Mouse (Mus musculus) cerebellum, adult 2 months (tissue): Measurements from ENCODE around the gene Cnmd.

Source experiments
- CTCF ChIP-seq: fragments of 200-500 bp; IDR thresholded peaks from 2 replicates; pipeline ENCODE4 v1.5.1; 2011; ENCODE audit warnings: low read depth, mild to moderate bottlenecking, control low read depth, low read length, moderate library complexity, borderline replicate concordance; ENCODE audit not compliant: insufficient read depth
- POLR2A ChIP-seq: fragments of 200-500 bp; IDR thresholded peaks from 2 replicates; pipeline ENCODE4 v1.6.1; 2011; ENCODE audit warnings: low read length, control low read depth, borderline replicate concordance; ENCODE audit not compliant: insufficient read depth

- TF ChIP-seq CTCF: no peak
- no peak for TF ChIP-seq POLR2A
These were observed 56.1 kb downstream of the Cnmd start for GRCm38 (mm10) chr14:79605881-79606280.
